Mouse (Mus musculus): ENCODE measurements around the gene Ccnl1.

Ccnl1 gene

DNA sequence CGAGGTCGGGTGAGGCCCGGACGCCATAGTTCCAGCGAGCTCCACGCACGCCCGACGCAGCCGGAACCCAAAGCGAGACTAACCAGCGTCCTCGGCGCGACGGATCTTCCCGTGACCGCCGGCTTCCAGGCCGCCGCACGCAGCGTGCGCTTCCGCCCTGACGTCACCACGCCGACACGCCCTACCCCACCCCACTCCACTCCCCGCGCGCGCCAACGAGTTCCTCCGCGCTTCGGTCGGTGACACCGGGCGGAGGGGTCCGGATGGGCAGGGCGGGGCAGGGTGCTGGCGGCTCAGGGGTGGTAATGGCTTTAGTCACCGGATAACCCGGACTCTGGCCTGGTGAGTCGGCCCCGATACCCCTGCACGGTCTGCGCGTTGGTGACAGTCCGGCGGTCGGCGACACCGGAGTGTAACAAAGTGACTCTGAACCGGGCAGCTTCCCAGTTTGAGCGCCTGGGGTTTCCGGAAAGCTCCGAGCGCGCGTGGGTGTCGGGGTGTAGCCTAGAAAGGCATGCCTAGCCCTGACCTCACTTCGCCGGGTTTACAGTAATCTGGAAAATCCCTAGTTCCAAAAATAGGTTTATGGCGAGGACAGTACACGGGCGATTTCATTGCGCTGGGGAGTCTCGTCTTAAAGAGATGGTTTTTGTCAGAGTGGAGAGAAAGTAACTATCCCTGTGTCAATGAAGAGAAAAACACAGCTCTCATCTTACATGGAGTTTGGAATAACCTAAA lies at the start of gene Ccnl1:
Gene Ccnl1 (minus strand): TSS at position 148 of the 738 bp plus-strand sequence.
- in situ Hi-C loops (cut with MboI, MseI), result loop anchor here in 1 of 2 experiments (10.0 kb wide), 1 partner anchor 1973 kb away; no protein-coding TSS in a partner anchor

- in situ Hi-C loops (cut with MboI, MseI), result no loop called here
Measured at GRCm38 (mm10) chr3:66004989-66005388, 46.9 kb upstream of the Ccnl1 start.

DNA sequence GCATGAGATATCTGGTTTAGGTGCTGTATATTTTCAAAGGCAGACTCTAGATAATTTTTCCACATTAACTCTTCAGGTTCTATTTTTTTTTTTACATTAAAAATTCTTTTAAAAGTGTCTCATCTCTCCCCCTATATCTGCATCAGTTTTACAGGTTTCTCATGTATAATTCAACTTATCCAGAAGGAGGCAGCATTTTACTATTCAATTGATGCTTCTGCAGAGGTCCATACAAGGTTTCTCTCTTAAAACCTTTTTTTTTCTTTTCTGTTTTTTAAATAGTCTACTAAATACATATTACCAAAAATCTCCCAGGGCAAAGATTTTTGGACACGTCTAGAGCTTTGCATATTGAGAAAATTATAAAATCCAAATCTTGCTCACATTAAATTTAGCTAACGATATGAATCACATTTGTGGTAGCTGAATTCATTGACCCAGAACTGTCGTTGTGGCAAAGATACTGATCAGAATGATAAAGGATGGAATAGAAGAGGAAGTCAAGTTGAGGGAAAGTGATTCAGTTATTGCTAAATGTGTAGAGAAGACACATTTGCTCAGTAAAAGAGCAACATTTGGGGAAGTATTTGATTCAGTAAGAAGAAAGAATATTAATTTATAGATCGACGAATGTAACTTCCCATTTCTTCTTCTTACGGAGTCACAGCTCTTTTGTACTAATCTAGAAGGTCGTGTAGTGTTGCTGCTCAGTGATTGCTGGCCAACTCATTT lies 46.3 kb upstream of the Ccnl1 start:
- in situ Hi-C loops (cut with MboI, MseI), result no loop called here

DNA sequence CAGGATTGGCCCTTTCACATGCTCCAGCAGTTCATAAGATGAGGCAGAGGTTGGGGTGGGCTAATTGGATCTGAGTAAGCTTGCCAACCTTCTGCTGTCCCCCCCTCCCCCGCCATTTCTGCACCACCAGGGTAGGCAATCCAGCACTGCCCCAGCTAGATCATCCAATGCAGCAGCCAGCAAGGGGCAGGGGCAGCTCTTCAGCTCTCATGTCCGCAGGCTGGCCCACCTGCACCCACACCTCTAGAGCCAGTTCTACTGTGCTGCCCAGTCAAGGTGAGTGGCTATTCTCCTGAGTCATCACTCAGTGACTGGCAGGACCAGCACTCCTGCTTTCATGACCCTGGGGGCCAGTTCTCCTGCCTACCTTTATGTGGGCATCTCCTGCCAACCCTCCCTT lies 42.4 kb upstream of the Ccnl1 start:
- in situ Hi-C loops (cut with MboI, MseI), result no loop called here

DNA sequence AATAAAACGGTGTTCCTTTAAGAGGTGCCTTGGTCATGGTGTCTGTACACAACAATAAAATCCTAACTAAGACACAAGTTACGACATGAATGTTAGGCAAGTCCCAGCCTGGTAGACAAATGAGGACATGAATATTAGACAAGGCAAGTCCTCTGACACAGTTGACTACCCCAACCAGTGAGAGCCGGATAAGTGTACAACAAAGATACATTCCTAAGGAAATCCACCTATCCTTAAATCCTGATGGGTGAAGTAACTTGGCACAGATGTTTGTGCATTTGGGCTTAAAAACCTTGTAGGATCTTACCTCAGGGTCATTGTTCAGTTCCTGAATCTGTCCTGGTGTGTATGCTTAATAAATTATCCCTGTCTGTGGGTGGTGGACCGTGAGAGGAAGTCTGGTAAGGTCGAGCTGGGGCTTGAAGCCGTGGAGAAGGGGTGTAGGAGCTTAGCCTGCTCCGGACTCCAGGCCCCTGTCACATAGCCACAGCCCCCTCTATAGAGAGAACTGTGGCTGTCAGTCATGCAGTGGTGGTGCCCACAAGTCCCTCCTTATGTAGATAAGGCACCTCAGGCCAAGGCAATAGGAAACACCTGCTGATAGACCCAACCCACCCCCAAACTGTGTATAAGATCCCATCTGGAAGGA lies 39.4 kb upstream of the Ccnl1 start:
- in situ Hi-C loops (cut with MboI, MseI), result no loop called here

GRCm38 (mm10) chr3:65992395-65993340 lies 34.6 kb upstream of the Ccnl1 start:
- in situ Hi-C loops (cut with MboI, MseI), result no loop called here

DNA sequence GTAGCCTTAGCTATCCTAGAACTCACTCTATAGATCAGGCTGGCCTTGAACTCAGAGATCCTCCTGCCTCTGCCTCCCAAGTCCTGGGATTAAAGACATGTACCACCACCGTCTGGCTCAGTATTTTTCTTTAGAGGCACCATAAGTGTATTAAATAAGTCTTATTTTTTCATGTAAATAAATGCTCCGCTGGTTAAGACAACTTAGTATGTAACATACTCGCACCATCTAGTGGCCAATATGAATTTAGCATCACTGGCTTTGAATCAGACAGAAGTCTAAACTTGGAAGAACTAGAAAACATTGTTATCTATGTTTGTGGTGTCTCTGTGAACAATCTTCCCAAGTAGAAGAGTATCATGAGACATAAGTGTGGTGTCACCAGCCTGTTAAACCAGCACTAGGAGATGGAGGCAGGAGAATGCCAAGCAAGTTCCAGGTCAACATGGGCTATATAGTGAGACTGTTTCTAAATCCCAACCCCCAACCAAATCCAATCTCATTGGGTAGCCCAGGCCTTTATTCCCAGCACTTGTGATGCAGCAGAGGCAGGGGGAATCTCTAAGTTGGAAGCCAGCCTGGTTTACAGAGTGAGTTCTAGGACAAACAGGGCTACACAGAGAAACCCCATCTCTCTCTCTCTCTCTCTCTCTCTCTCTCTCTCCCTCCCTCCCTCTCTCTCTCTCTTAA lies 33.1 kb upstream of the Ccnl1 start:
- in situ Hi-C loops (cut with MboI, MseI), result no loop called here

DNA sequence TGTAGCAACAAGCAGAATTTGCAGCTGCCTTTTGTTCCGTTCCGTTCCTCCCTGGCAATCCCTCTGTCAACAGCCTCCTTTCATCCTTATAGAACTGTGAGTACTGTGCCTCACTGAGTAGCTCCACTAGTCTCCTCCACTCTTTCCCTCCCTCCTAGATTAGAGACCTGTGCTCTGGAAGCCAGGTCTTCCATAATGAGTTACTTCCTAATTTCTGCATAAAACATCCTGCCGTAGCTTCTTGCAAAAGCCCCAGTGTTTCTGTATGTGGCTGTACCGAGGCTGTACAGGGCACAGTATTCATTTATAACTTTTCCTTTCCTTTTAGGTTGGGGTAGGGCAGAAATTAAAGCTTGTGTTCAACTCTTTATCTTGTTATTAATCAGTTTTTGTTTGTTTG lies 32.5 kb upstream of the Ccnl1 start:
- in situ Hi-C loops (cut with MboI, MseI), result no loop called here

GRCm38 (mm10) chr3:65988711-65989495 lies 30.9 kb upstream of the Ccnl1 start:
- in situ Hi-C loops (cut with MboI, MseI), result loop anchor here in 1 of 2 experiments (10.0 kb wide), 1 partner anchor 1586 kb away; no protein-coding TSS in a partner anchor

GRCm38 (mm10) chr3:65976296-65976695 lies 18.2 kb upstream of the Ccnl1 start:
- in situ Hi-C loops (cut with MboI, MseI), result no loop called here

DNA sequence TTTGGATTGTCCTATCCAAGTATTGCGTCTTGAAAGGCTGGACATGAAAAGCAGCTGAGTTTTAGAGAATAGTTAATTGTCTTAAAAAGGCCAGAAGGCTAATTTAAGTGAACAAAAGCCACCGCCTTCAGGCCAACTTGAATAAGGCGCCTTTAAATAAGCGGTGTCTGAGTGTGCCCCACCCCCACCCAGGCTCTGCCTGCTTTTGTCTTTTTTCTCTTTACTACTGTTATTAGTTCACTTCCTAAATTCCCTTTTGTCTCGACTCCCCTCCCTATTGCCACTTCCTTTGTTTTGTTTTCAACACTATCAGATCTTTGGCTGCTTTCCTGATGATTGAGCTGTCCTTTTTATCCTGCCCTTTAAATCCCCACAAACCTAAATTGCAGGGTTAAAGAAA lies 17.3 kb upstream of the Ccnl1 start:
- in situ Hi-C loops (cut with MboI, MseI), result no loop called here

DNA sequence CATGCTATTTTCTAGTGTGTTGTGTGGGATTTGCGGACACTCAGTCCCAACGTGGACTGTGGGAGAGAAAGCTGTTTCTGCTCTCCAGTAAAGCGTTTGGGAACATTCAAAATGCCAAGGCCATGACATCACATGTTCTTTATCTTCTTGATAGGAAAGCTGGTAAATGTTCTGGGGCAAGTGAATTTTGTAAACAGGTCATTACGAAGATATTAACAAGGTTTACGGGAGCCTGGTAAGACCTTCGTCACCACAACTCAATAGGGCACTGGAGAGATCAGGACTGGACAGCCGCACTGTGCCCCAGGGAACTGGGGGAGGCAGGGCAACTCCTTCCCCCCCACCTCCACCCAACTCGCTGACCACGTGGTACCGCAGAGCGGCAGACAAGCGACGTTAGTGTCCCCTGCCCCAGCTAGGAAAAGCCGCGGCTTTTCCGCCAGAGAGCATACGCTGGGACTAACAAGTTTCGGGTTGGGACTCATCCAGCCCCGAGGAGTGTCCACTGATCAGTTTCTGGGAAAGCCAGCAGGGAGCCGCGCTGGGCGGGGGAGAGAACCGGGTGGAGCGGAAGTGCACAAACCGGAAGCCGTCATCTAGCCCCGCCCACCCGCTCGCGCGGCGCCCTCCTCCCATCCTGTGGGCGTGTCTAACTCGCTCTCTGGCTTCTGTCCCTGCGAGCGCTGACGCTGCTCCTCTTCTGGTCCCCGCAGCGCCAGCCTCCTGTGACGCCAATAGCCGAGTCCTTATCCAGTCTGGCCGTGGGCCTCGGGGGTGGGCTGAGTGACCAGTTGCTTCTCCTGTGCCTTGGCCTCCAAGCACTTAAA lies 16.4 kb upstream of the Ccnl1 start:
- in situ Hi-C loops (cut with MboI, MseI), result no loop called here

- in situ Hi-C loops (cut with MboI, MseI), result no loop called here
Measured at GRCm38 (mm10) chr3:65973501-65974231, 15.6 kb upstream of the Ccnl1 start.

DNA sequence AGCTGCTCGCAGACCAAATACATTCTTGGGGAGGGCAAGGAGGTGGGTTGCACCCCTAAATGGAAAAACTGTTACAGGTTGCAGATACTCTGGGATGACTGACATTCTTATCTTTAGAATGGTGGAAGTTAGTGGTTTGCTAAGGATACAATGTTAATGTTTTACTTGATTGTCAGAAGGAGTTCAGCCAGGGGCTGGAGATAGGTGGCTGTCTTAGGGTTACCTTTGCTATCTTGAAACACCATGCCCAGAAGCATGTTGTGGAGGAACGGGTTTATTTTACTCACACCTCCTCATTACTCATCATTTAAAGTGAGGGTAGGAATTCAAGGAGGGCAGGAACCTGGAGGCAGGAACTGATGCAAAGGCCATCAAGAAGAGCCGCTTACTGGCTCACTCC lies 11.1 kb upstream of the Ccnl1 start:
- in situ Hi-C loops (cut with MboI, MseI), result loop anchor here in 1 of 2 experiments (5.0 kb wide), 1 partner anchor 1008 kb away; no protein-coding TSS in a partner anchor

- in situ Hi-C loops (cut with MboI, MseI), result loop anchor here in 1 of 2 experiments (5.0 kb wide), 1 partner anchor 1011 kb away; no protein-coding TSS in a partner anchor
Measured at GRCm38 (mm10) chr3:65966360-65966759, 8.3 kb upstream of the Ccnl1 start.

- in situ Hi-C loops (cut with MboI, MseI), result no loop called here
Measured at GRCm38 (mm10) chr3:65962270-65962930, 4.4 kb upstream of the Ccnl1 start.

GRCm38 (mm10) chr3:65960291-65960945 lies 2.4 kb upstream of the Ccnl1 start:
- in situ Hi-C loops (cut with MboI, MseI), result no loop called here
